Mouse (Mus musculus): ENCODE results near the gene Crnkl1. TPM values are rescaled to one million over a fixed set of nuclear protein-coding genes. Genes with fewer than 3 reads are reported as not detected.
A peak's percentile ranks its signal among the peaks of the same experiment; 100 is the strongest.

Gene Crnkl1
- 36.2 and 36.9 TPM in 2 replicates for polyA plus RNA-seq (2014; fragmentation: Nextera tagmentation; extraction: Ambion mirVana)

DNA sequence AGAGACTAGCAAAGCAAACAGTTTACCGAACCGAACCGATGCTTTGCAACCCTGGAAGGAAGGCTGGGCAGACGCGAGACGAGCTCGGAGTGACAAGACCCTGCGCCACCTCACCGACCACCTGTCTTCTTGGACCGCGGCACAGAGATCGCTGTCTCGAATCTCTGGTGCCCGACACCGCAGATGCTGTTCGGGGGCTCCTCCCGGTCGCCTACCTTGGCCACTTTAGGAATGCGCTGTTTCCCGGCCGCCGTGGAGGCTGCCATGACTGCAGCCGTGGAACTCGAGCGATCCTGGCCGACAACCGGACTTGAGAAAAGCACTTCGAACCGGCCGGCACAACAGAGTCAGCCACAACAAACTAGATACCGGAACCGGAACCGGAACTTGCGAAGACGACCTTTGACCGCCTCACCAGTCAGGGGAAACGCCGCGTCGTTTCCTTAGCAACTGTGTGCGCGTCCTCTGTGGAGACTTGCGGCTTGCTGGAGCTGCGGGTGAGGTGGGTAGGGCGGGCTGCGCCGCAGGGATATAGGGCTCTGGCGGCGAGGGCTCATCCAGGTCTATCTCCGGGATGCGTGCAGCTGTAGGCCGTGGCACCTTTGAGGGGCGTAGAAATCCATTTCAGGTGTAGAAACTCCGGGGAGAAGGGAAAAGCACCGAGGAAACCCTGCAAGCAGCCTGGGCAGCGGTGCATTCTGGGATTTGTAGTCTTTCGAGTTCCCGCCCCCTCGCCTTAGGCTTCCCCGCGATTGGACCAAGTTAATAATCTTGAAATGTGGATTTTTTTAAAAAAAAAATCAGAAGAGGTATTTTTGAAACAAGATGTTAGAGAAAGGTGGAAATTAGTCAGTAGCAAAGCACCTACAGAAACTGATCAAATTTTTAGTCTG, at the start of gene Crnkl1, which contains the start of gene Cfap61:
Gene Crnkl1 (minus strand): TSS at position 676 of the 893 bp plus-strand sequence.
Gene Cfap61 (plus strand): TSS at position 446 of the 893 bp plus-strand sequence.
- Histone ChIP-seq H3K9ac (ENCODE audit: low read depth, low read length) (peak within 1 kb of the TSS; percentile 68), H3K9me3 (ENCODE audit: control insufficient read depth, low read length) (no peaks in the 10 kb centered on the region), H3K27me3 (replicated peaks; ENCODE audit: control insufficient read depth, insufficient read depth, low read length) (0 out of 2 replicates have a peak, but pooled peaks cover 3% of the 10 kb centered on the region), H3K4me2 (peak within 1 kb of the TSS; percentile 90), H3K4me3 (ENCODE audit: low read depth, low read length) (peak within 1 kb of the TSS; percentile 98), H3K4me1 (replicated peaks; ENCODE audit: control insufficient read depth, insufficient read depth, low read length) (peaks cover 8% of the 10 kb centered on the region), H3K27ac (ENCODE audit: low read depth, low read length) (no peak within 1 kb of the TSS), H3K36me3 (ENCODE audit: control insufficient read depth, insufficient read depth, low read length) (peaks cover 12% of the 10 kb centered on the region)
- ATAC-seq (replicated peaks; ENCODE audit: low FRiP score) (peak; percentile 97), DNase-seq (ENCODE audit: low spot score) (peak; percentile 93)
- under 1% methylated on average over 61 of the region's 61 CpGs for WGBS

DNA sequence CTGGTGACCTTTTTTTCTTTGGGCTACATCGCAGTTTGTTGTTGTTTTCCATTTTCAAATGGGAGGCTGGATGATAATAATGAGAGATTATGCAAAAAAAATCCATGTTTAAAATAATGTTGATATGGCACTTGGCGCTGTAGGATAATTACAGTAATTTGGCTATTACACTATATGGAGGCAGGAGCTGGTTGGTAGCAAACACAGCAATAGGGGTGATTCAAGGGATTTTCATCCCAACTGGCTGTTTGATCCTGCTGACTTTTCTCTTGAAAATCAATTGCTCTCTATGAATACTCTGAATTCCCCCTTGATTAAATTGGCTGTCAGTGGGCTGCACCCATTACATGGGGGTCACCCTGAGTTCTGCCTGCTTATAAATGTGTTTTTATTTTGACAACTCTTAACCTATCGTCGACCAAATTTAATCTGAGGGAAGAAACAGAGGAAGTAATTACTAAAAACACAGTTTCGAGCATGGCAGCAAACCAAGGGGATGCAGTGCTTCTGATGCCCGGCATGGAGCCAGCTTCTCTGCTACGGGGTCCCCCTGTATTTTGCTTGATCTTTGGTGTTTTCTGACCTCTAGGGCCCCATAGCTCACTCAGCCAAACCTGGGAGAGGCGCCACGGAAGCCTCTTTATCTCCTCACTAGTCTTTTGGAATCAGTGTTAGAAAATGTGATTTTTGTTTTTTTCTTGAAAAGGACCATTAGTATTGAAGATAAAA, 47.7 kb upstream of the Crnkl1 start:
- Histone ChIP-seq H3K4me3 (ENCODE audit: low read depth, low read length) (no peak overlapping the region), H3K9ac (ENCODE audit: low read depth, low read length) (no peak overlapping the region), H3K4me1 (replicated peaks; ENCODE audit: control insufficient read depth, insufficient read depth, low read length) (no peaks in the 10 kb centered on the region), H3K36me3 (ENCODE audit: control insufficient read depth, insufficient read depth, low read length) (no peaks in the 10 kb centered on the region), H3K9me3 (ENCODE audit: control insufficient read depth, low read length) (no peaks in the 10 kb centered on the region), H3K4me2 (no peak overlapping the region), H3K27ac (ENCODE audit: low read depth, low read length) (no peak overlapping the region), H3K27me3 (replicated peaks; ENCODE audit: control insufficient read depth, insufficient read depth, low read length) (no peaks in the 10 kb centered on the region)
- WGBS = 76% methylated on average over 9 of the region's 9 CpGs
- ATAC-seq (replicated peaks; ENCODE audit: low FRiP score) (no peak), DNase-seq (ENCODE audit: low spot score) (no peak)

DNA sequence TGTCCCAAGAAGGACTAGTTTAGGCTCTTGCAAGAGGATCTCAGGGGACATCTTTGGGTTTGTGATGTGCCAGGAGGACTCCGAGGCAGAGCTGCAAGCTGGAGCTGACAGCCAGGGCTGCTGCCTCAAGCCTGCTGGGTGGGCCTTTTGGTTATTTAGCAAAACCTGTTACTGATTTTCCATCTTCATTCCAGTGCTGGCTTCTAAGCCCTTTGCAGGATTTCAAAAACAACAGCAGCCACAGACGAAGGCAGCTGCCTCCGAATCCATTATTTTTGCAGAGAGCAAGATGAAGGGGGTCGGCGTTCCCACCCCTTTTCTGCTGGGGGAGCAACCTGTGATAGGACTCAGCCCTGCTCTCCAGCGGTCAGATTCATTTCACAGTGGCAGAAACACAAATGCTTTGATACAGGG, 46.9 kb upstream of the Crnkl1 start:
- no peak overlapping the region for H3K4me3 ChIP-seq (ENCODE audit: low read depth, low read length)
- H3K27ac ChIP-seq (ENCODE audit: low read depth, low read length) = no peak overlapping the region
- ATAC-seq (replicated peaks; ENCODE audit: low FRiP score) (no peak), DNase-seq (ENCODE audit: low spot score) (no peak)
- no peaks in the 10 kb centered on the region for H3K4me1 ChIP-seq (replicated peaks; ENCODE audit: control insufficient read depth, insufficient read depth, low read length)
- H3K9ac ChIP-seq (ENCODE audit: low read depth, low read length) = no peak overlapping the region
- no peaks in the 10 kb centered on the region for H3K9me3 ChIP-seq (ENCODE audit: control insufficient read depth, low read length)
- H3K36me3 ChIP-seq (ENCODE audit: control insufficient read depth, insufficient read depth, low read length) = no peaks in the 10 kb centered on the region
- no peak overlapping the region for H3K4me2 ChIP-seq
- H3K27me3 ChIP-seq (replicated peaks; ENCODE audit: control insufficient read depth, insufficient read depth, low read length) = no peaks in the 10 kb centered on the region
- WGBS = 55% methylated on average over 6 of the region's 6 CpGs

DNA sequence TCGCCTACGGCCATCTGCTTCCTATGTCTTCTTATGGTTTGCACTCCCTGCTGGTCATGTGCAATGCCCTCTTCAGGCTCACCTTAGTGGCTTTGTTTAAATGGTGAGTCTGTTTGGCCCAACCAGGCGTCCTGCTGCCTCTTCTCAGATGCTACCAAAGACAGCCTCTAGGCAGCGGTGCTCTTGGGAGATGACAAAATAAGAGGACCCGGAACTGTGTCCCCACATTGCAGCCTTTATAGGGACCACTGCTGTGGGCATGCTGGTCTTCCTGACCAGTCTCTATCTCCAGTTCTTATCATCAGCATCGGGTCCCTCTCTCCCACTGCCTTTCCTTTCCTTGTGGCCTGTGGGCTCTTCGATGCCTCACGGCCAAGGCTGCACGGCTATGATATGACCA, 46.1 kb upstream of the Crnkl1 start:
- no peak for DNase-seq (ENCODE audit: low spot score)
- no peak for ATAC-seq (replicated peaks; ENCODE audit: low FRiP score)
- Histone ChIP-seq H3K27me3 (replicated peaks; ENCODE audit: control insufficient read depth, insufficient read depth, low read length) (no peaks in the 10 kb centered on the region), H3K4me3 (ENCODE audit: low read depth, low read length) (no peak overlapping the region), H3K4me2 (no peak overlapping the region), H3K4me1 (replicated peaks; ENCODE audit: control insufficient read depth, insufficient read depth, low read length) (no peaks in the 10 kb centered on the region), H3K9ac (ENCODE audit: low read depth, low read length) (no peak overlapping the region), H3K9me3 (ENCODE audit: control insufficient read depth, low read length) (no peaks in the 10 kb centered on the region), H3K27ac (ENCODE audit: low read depth, low read length) (no peak overlapping the region), H3K36me3 (ENCODE audit: control insufficient read depth, insufficient read depth, low read length) (no peaks in the 10 kb centered on the region)
- WGBS = 76% methylated on average over 9 of the region's 9 CpGs

DNA sequence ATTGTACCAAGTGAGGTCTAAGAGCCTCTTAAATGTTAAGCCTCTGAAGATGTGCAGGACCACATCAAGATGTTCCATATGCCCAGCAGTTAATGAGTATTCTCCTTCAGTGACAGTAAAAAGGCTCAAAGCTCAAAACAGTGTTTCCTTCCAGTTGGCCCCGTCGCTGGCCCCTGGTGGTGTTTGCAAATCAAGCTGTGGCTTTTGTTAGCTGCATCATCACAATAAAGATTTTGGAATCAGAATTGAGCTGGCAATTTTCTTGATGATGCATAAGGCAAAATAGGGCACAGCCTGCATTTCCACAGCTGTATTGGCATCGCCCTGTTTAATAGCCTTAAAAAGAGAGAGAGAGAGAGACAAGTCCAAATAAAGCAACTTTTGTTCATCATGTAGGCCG, 44.8 kb upstream of the Crnkl1 start:
- H3K4me3 ChIP-seq (ENCODE audit: low read depth, low read length) = no peak overlapping the region
- no peaks in the 10 kb centered on the region for H3K27me3 ChIP-seq (replicated peaks; ENCODE audit: control insufficient read depth, insufficient read depth, low read length)
- H3K36me3 ChIP-seq (ENCODE audit: control insufficient read depth, insufficient read depth, low read length) = no peaks in the 10 kb centered on the region
- no peak overlapping the region for H3K4me2 ChIP-seq
- H3K9ac ChIP-seq (ENCODE audit: low read depth, low read length) = no peak overlapping the region
- no peaks in the 10 kb centered on the region for H3K4me1 ChIP-seq (replicated peaks; ENCODE audit: control insufficient read depth, insufficient read depth, low read length)
- no peak for ATAC-seq (replicated peaks; ENCODE audit: low FRiP score)
- no peak for DNase-seq (ENCODE audit: low spot score)
- 84% methylated on average over 4 of the region's 4 CpGs for WGBS
- H3K9me3 ChIP-seq (ENCODE audit: control insufficient read depth, low read length) = no peaks in the 10 kb centered on the region
- H3K27ac ChIP-seq (ENCODE audit: low read depth, low read length) = no peak overlapping the region

DNA sequence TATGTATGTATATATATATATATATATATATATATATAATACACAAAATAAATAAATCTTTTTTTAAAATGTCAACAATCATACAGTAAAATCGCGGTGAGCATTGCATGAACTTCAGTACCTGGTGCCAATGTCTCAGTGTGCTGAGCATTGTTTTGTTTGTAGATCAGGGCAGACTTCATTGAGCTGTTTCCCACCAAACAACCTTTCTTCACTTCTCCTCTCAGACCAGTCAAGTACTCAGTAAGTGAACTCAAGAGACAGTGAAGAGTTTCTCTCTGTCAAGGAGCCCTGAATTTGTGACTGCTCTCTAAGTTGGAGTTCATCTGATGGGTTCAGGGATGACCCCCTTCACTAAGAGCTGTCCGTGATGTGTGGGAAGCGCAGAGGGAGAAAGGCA, 37.8 kb upstream of the Crnkl1 start:
- ATAC-seq (replicated peaks; ENCODE audit: low FRiP score) (no peak), DNase-seq (ENCODE audit: low spot score) (no peak)
- no peaks in the 10 kb centered on the region for H3K36me3 ChIP-seq (ENCODE audit: control insufficient read depth, insufficient read depth, low read length)
- no peak overlapping the region for H3K27ac ChIP-seq (ENCODE audit: low read depth, low read length)
- H3K4me1 ChIP-seq (replicated peaks; ENCODE audit: control insufficient read depth, insufficient read depth, low read length) = no peaks in the 10 kb centered on the region
- WGBS = 86% methylated on average over 4 of the region's 4 CpGs
- no peak overlapping the region for H3K9ac ChIP-seq (ENCODE audit: low read depth, low read length)
- H3K27me3 ChIP-seq (replicated peaks; ENCODE audit: control insufficient read depth, insufficient read depth, low read length) = no peaks in the 10 kb centered on the region
- no peaks in the 10 kb centered on the region for H3K9me3 ChIP-seq (ENCODE audit: control insufficient read depth, low read length)
- no peak overlapping the region for H3K4me3 ChIP-seq (ENCODE audit: low read depth, low read length)
- no peak overlapping the region for H3K4me2 ChIP-seq

DNA sequence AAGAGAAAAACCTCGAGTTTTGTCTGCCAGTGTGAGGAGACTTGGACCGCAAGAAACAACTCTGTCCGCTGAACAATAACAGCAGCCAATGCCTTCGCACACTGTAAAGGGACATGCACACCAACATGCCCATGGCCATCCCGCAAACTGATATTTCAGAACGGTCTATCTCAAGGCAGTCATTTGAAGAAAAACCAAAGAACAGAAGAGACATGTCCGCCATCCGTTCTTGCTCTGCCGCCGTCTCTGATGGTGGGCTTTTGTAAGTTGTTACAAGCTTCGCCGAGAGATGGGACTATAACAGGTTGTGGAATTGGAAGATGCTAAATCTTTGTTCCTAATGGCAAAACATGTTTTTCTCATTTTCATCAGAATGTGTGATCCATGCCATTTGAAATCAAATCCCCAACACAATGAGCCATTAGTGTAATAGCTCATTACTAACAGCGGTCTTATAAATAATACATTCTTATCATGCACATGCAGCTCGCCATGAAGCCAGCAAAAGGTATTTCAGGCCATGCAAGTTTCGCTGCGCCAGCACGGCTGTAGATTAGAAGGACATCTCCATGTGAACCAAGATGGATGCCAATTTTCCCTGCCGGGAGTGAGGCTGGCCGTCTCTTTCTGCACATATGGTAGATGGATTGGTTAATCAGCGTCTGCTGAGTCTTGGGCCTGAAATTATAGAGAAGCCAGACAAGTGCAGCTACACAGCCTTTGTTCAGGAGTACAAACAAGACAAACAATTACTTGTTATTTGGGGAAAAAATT, 36.6 kb upstream of the Crnkl1 start:
- Histone ChIP-seq H3K4me3 (ENCODE audit: low read depth, low read length) (no peak overlapping the region), H3K27me3 (replicated peaks; ENCODE audit: control insufficient read depth, insufficient read depth, low read length) (no peaks in the 10 kb centered on the region), H3K9ac (ENCODE audit: low read depth, low read length) (no peak overlapping the region), H3K36me3 (ENCODE audit: control insufficient read depth, insufficient read depth, low read length) (no peaks in the 10 kb centered on the region), H3K27ac (ENCODE audit: low read depth, low read length) (no peak overlapping the region), H3K9me3 (ENCODE audit: control insufficient read depth, low read length) (no peaks in the 10 kb centered on the region), H3K4me1 (replicated peaks; ENCODE audit: control insufficient read depth, insufficient read depth, low read length) (no peaks in the 10 kb centered on the region), H3K4me2 (no peak overlapping the region)
- no peak for DNase-seq (ENCODE audit: low spot score)
- no peak for ATAC-seq (replicated peaks; ENCODE audit: low FRiP score)
- WGBS = 89% methylated on average over 20 of the region's 20 CpGs

DNA sequence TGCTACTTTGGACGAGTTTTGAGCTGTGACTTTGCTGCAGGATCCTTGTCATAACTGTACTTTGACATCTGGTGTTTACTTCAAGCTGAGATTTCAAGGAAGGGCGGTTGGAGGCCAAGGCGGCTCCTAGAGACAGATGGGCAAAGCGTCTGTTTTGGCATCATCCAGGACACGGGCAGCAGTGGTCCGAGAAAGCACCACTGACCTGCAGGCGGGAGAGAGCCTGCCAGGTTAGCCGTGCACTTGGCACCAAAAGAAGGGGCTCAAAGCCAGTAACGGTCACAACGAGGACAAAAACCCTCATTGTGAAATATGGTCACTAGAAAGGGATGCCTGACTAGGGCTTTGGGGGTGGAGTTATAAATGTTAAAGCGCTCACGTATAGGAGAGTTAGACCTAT, 35.9 kb upstream of the Crnkl1 start:
- DNase-seq (ENCODE audit: low spot score) (no peak), ATAC-seq (replicated peaks; ENCODE audit: low FRiP score) (no peak)
- Histone ChIP-seq H3K27me3 (replicated peaks; ENCODE audit: control insufficient read depth, insufficient read depth, low read length) (no peaks in the 10 kb centered on the region), H3K9ac (ENCODE audit: low read depth, low read length) (no peak overlapping the region), H3K4me3 (ENCODE audit: low read depth, low read length) (no peak overlapping the region), H3K27ac (ENCODE audit: low read depth, low read length) (no peak overlapping the region), H3K36me3 (ENCODE audit: control insufficient read depth, insufficient read depth, low read length) (no peaks in the 10 kb centered on the region), H3K4me1 (replicated peaks; ENCODE audit: control insufficient read depth, insufficient read depth, low read length) (no peaks in the 10 kb centered on the region), H3K4me2 (no peak overlapping the region), H3K9me3 (ENCODE audit: control insufficient read depth, low read length) (no peaks in the 10 kb centered on the region)
- WGBS = 84% methylated on average over 12 of the region's 12 CpGs
